Mouse (Mus musculus) layer of hippocampus, adult 2 months (tissue): ENCODE measurements at regions not wholly inside any gene's neighbourhood (a gene's known extent, or its start where the extent isn't known, plus 50 kb on each side); places are given as distances from the start of the nearest gene placed in this dataset.
A peak's percentile ranks its signal among the peaks of the same experiment; 100 is the strongest.
"Not testable (repeated sequence)": the region's sequence is repeated elsewhere in the genome, so short reads cannot be mapped to it uniquely, and the experiment has no call there.

Experiments
- DNase-seq, 2 experiments: peaks; one replicate each; pipeline ENCODE4 v3.0.0; 2022; ENCODE audit warnings: low spot score in 2 of 2
- H3K27ac ChIP-seq: fragments of 200-600 bp; 2 replicates; pipeline ENCODE4 v1.8.1; 2022
- H3K4me3 ChIP-seq: fragments of 200-600 bp; 2 replicates; pipeline ENCODE4 v1.8.1; 2022; ENCODE audit warnings: mild to moderate bottlenecking
- CTCF ChIP-seq: fragments of 200-600 bp; conservative IDR thresholded peaks from 2 replicates; pipeline ENCODE4 v1.8.1; 2022; ENCODE audit warnings: antibody characterized with exemption, mild to moderate bottlenecking, moderate library complexity

DNA sequence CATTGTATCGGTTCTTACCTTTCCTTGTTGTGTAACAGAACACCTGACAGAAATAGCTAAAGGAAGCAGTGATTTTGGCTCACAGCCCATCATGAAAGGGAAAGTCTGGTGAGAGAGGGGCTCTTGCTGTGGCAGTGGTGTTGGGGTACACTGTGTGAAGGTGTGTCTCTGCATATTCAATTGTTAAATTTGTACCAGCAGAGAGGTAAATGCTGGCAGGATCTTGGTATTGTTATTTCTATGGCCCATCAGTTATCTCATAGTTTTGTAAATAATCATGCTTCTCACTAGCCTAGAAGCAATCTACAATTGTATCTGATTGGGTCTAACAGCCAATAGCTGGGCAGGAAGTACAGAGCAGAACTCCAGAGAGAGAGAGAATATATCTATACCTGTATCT lies 95.7 kb downstream of the Mfap3l start:
- no peak overlapping the region for H3K27ac ChIP-seq
- DNase-seq: no peak
- no peak for TF ChIP-seq CTCF

DNA sequence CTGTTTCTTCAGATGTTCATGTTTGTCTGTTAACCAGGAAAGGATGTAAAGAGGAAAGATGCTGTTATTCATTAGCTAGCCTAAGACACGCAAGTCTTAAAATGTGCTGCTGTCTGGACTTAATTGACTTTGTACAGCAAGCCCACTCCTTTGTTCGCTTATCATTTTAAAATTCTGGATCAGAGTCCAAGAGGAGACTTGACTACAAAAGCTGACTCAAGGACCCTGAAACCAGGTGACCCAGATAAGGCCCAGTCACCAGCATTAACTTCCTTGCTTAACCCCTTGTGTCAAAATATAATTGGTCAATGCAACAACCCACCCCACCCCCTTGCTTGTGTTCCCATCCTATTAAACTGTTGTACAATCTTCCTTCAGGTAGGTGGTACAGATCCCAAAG lies 99.9 kb downstream of the Mfap3l start:
- Histone ChIP-seq H3K27ac (no peak overlapping the region), H3K4me3 (no peak overlapping the region)
- TF ChIP-seq CTCF: no peak
- no peak for DNase-seq

More for the DNA sequence above, 95.7 kb downstream of the Mfap3l start:
- H3K4me3 ChIP-seq: no peak overlapping the region

- no peak for TF ChIP-seq CTCF
- Histone ChIP-seq H3K4me3 (no peak overlapping the region), H3K27ac (no peak overlapping the region)
- DNase-seq: no peak
These were observed 103.3 kb downstream of the Mfap3l start for GRCm38 (mm10) chr8:60735961-60736360.

DNA sequence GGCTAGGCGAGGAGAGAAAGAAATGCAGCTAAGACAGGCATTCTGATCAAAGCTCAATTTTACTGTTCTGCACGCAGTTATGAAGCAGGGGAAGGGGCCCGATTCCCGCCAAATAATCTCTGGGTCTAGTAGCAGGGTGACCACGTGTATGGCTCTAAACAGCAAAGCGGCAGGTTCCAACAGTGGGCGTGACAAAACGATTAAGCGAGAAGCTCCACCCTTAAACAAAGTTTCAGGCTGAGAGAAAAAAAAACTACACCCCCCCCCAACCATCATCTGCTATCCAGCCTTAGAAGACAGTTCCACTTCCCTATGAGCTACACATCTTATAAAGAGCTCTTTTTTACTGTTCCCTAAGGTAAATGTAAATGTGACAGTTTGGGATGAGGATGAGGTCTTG lies 103.8 kb downstream of the Mfap3l start:
- Histone ChIP-seq H3K4me3 (no peak overlapping the region), H3K27ac (no peak overlapping the region)
- TF ChIP-seq CTCF: no peak
- DNase-seq: no peak

- no peak overlapping the region for H3K4me3 ChIP-seq
- DNase-seq: no peak
- no peak overlapping the region for H3K27ac ChIP-seq
- no peak for TF ChIP-seq CTCF
These were observed 104.3 kb downstream of the Mfap3l start for GRCm38 (mm10) chr8:60736913-60737312.

DNA sequence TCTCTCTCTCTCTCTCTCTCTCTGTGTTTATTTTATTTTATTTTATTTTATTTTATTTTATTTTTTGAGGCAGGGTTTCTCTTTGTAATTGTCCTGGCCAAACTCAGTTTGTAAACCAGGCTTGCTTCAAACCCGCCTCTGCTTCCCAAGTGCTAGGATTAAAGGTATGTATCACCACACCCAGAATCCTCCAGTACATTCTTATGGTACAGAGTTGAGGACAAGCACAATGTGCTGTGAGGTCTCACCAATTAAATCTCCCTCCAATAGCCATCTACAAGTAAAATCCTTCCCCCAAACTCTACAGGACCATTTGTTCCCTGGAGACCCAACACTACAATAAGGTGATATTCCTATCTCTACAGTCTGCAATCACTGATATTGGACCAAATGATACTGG lies 105.0 kb downstream of the Mfap3l start:
- no peak for DNase-seq
- no peak overlapping the region for H3K27ac ChIP-seq

DNA sequence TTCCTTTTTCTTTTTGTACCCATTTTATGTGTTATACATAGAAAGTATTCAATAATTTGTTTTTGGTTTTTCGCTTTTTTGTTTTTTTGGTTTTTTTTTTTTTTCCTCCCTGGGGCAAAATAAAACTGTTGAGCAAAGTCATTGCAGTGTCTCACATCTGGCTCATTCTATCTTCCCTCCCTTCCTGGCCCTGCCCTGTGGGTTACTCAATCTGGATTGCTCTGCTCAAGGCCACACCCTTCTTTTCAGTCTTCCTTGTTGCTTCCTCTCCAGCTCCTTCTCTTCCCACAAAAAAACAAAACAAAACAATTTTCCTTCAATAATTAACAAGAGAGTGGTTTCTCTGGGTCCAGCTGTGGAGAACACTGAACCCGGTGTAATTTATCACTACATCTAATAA lies 113.2 kb downstream of the Mfap3l start:
- no peak for TF ChIP-seq CTCF
- no peak for DNase-seq
- H3K27ac ChIP-seq: no peak overlapping the region
- H3K4me3 ChIP-seq: no peak overlapping the region

More for the DNA sequence above, 105.0 kb downstream of the Mfap3l start:
- TF ChIP-seq CTCF: no peak
- H3K4me3 ChIP-seq: no peak overlapping the region

DNA sequence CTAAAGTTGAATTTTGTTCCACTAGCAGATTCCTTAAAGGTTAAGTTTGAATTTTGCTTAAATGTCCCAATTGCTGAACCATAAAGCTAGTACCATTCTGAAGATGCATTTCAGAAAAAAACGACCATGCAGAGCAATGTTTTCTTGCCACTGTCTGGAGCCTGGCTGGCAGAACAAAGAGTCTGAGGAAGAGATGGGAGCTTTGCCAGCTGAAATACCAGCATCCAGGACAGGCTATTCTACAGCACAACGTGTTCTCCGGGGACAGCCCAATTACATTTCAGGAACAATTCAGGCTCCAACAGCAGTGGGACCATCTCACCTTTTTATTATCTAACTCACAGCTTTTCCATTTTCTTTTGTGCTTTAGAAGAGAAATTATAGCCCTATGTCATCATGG lies 113.9 kb downstream of the Mfap3l start:
- no peak for TF ChIP-seq CTCF
- H3K4me3 ChIP-seq: no peak overlapping the region
- no peak for DNase-seq
- no peak overlapping the region for H3K27ac ChIP-seq

- H3K27ac ChIP-seq: no peak overlapping the region
- no peak for TF ChIP-seq CTCF
- no peak overlapping the region for H3K4me3 ChIP-seq
- no peak for DNase-seq
These were observed 123.2 kb downstream of the Mfap3l start for GRCm38 (mm10) chr8:60755704-60756415.

DNA sequence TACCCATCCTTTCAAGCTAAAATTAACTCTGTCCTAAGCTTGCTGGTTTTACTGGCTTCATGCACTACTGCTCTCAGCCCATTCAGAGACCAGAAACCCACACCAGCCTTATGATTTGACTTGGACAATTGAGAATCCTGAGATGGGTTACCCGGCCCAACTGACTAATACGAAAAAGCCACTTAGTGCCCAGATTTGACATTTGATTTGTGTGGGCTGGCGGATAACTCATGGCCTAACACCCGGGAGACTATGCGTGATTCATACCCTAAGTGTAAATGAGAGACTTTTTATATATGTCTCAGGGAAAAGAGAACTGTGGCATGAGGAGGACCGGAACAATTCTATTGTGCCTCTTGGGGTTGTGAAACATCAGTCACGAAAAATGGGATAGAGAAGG lies 126.3 kb upstream of the Hpf1 start:
- Histone ChIP-seq H3K27ac (no peak overlapping the region), H3K4me3 (no peak overlapping the region)
- DNase-seq: no peak
- TF ChIP-seq CTCF: no peak

GRCm38 (mm10) chr8:60773350-60773749 lies 116.9 kb upstream of the Hpf1 start:
- H3K4me3 ChIP-seq: no peak overlapping the region
- no peak overlapping the region for H3K27ac ChIP-seq
- peak in 1 of 2 experiments; percentile 23 for DNase-seq
- no peak for TF ChIP-seq CTCF

DNA sequence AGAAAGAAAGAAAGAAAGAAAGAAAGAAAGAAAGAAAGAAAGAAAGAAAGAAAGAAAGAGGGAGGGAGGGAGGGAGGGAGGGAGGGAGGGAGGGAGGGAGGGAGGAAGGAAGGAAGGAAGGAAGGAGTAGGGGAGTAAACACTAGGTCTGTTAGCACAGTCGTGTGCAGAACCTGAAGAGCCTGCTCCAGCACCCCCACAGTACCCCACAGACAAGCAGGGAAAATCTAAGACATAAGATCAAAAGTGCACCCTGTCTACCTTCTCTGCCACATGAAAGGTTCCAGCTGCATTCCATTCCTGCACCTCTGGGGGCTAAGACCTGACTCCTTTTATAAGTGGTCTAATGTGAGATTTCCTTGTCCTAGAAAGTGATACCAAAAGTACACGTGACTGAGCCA lies 114.0 kb upstream of the Hpf1 start:
- not testable (repeated sequence) for H3K27ac ChIP-seq, H3K4me3 ChIP-seq, DNase-seq

GRCm38 (mm10) chr8:60785049-60785448 lies 105.2 kb upstream of the Hpf1 start:
- H3K4me3 ChIP-seq: no peak overlapping the region
- DNase-seq: no peak
- no peak overlapping the region for H3K27ac ChIP-seq
- no peak for TF ChIP-seq CTCF

DNA sequence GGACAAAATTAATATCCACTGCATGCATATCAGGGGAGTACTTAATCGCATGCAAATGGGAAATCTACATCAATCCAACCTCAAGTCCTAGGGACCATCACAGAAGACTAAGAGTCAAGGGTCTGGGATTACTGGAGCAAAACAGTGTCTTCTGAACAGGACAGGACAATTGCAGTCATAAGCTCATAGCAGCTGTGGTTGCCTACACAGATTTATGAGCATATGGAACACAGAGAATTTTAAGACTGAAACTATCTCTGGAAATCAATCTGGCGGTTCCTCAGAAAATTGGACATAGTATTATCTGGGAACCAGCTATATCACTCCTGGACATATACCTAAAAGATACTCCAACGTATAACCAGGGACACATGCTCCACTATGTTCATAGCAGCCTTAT lies 99.8 kb upstream of the Hpf1 start:
- no peak for DNase-seq
- TF ChIP-seq CTCF: no peak
- Histone ChIP-seq H3K27ac (no peak overlapping the region), H3K4me3 (no peak overlapping the region)
